Mouse (Mus musculus) erythroblast, embryonic 14.5 days (primary cell): ENCODE results near the gene Ugt1a7c.

Experiments used
- GATA1 ChIP-seq: IDR thresholded peaks from 2 replicates; pipeline ENCODE4 v1.6.1; 2012; ENCODE audit warnings: low read length, inconsistent platforms, mixed read lengths
- TAL1 ChIP-seq: IDR thresholded peaks from 3 replicates; pipeline ENCODE4 v1.6.1; 2012; ENCODE audit warnings: low read length, inconsistent platforms, mixed read lengths

- TF ChIP-seq GATA1 (no peak), TAL1 (no peak)
Measured at GRCm38 (mm10) chr1:88233421-88234247, 138.8 kb downstream of the Ugt1a7c start.
